Mouse (Mus musculus) heart, postnatal 0 days (tissue): ENCODE measurements around the gene Uba2.

Experiments
- CTCF ChIP-seq: IDR thresholded peaks from 2 replicates; pipeline ENCODE4 v1.5.1; 2016; ENCODE audit warnings: antibody characterized with exemption, control low read depth, low read depth
- EP300 ChIP-seq: IDR thresholded peaks from 2 replicates; pipeline ENCODE4 v1.6.1; 2016; ENCODE audit warnings: antibody characterized with exemption, low read depth

- TF ChIP-seq CTCF (no peak), EP300 (no peak)
Measured at GRCm38 (mm10) chr7:34168470-34169251, 738 bp downstream of the Uba2 start.
